Mouse (Mus musculus): Measurements from ENCODE around the gene Nr4a3. TPM values are rescaled to one million over a fixed set of nuclear protein-coding genes. Genes with fewer than 3 reads are reported as not detected.

Gene Nr4a3
- 2.2 and 3.9 TPM in 2 replicates for polyA plus RNA-seq (2012; rRNA removed)

- WGBS, result under 1% methylated on average over 44 of the region's 54 CpGs
- H3K27ac ChIP-seq (ENCODE audit: insufficient read depth, low read depth, low read length), result peak within 1 kb of the TSS; percentile 42
- TF ChIP-seq POLR2A (IDR thresholded peaks at IDR 0.05; ENCODE audit: low read depth, low read length) (no peak), CTCF (IDR thresholded peaks at IDR 0.05; ENCODE audit: extremely low read depth, insufficient read length, insufficient replicate concordance, low read depth, low read length) (no peak)
- peaks cover 8% of the 10 kb centered on the region for H3K4me1 ChIP-seq (ENCODE audit: control insufficient read depth, insufficient read depth, insufficient read length, low read length)
- H3K36me3 ChIP-seq (ENCODE audit: control insufficient read depth, insufficient read depth, low read length), result no peaks in the 10 kb centered on the region
- H3K4me3 ChIP-seq (ENCODE audit: low read depth, low read length), result peak within 1 kb of the TSS; percentile 72
- peaks cover 41% of the 10 kb centered on the region for H3K27me3 ChIP-seq (ENCODE audit: control insufficient read depth, insufficient read depth, low read length)
Measured at GRCm38 (mm10) chr4:48044491-48045211, at the start of gene Nr4a3. Gene Nr4a3 (plus strand): TSS chr4:48045153.

GRCm38 (mm10) chr4:48002969-48003368, 42.0 kb upstream of the Nr4a3 start:
- TF ChIP-seq CTCF (IDR thresholded peaks at IDR 0.05; ENCODE audit: extremely low read depth, insufficient read length, insufficient replicate concordance, low read depth, low read length), result no peak
- no peak for TF ChIP-seq POLR2A (IDR thresholded peaks at IDR 0.05; ENCODE audit: low read depth, low read length)
- WGBS, result 84% methylated on average over 4 of the region's 4 CpGs
- no peak overlapping the region for H3K27ac ChIP-seq (ENCODE audit: insufficient read depth, low read depth, low read length)
- no peak overlapping the region for H3K4me3 ChIP-seq (ENCODE audit: low read depth, low read length)
- no peaks in the 10 kb centered on the region for H3K4me1 ChIP-seq (ENCODE audit: control insufficient read depth, insufficient read depth, insufficient read length, low read length)
- no peaks in the 10 kb centered on the region; the same call in 1 of the 2 replicates for H3K27me3 ChIP-seq (ENCODE audit: control insufficient read depth, insufficient read depth, low read length)
- no peaks in the 10 kb centered on the region for H3K36me3 ChIP-seq (ENCODE audit: control insufficient read depth, insufficient read depth, low read length)

GRCm38 (mm10) chr4:48003456-48003855, 41.5 kb upstream of the Nr4a3 start:
- no peaks in the 10 kb centered on the region for H3K36me3 ChIP-seq (ENCODE audit: control insufficient read depth, insufficient read depth, low read length)
- no peaks in the 10 kb centered on the region for H3K4me1 ChIP-seq (ENCODE audit: control insufficient read depth, insufficient read depth, insufficient read length, low read length)
- TF ChIP-seq CTCF (IDR thresholded peaks at IDR 0.05; ENCODE audit: extremely low read depth, insufficient read length, insufficient replicate concordance, low read depth, low read length) (no peak), POLR2A (IDR thresholded peaks at IDR 0.05; ENCODE audit: low read depth, low read length) (no peak)
- H3K4me3 ChIP-seq (ENCODE audit: low read depth, low read length), result no peak overlapping the region
- H3K27me3 ChIP-seq (ENCODE audit: control insufficient read depth, insufficient read depth, low read length), result no peaks in the 10 kb centered on the region; the same call in 1 of the 2 replicates
- H3K27ac ChIP-seq (ENCODE audit: insufficient read depth, low read depth, low read length), result no peak overlapping the region
- WGBS, result 86% methylated on average over 3 of the region's 3 CpGs

GRCm38 (mm10) chr4:48006355-48006754, 38.6 kb upstream of the Nr4a3 start:
- no peaks in the 10 kb centered on the region for H3K27me3 ChIP-seq (ENCODE audit: control insufficient read depth, insufficient read depth, low read length)
- WGBS, result 86% methylated on average over 3 of the region's 3 CpGs
- H3K36me3 ChIP-seq (ENCODE audit: control insufficient read depth, insufficient read depth, low read length), result no peaks in the 10 kb centered on the region
- no peak for TF ChIP-seq POLR2A (IDR thresholded peaks at IDR 0.05; ENCODE audit: low read depth, low read length)
- no peak overlapping the region for H3K27ac ChIP-seq (ENCODE audit: insufficient read depth, low read depth, low read length)
- H3K4me3 ChIP-seq (ENCODE audit: low read depth, low read length), result no peak overlapping the region
- H3K4me1 ChIP-seq (ENCODE audit: control insufficient read depth, insufficient read depth, insufficient read length, low read length), result no peaks in the 10 kb centered on the region

GRCm38 (mm10) chr4:48012209-48012608, 32.7 kb upstream of the Nr4a3 start:
- TF ChIP-seq CTCF (IDR thresholded peaks at IDR 0.05; ENCODE audit: extremely low read depth, insufficient read length, insufficient replicate concordance, low read depth, low read length) (no peak), POLR2A (IDR thresholded peaks at IDR 0.05; ENCODE audit: low read depth, low read length) (no peak)
- H3K4me3 ChIP-seq (ENCODE audit: low read depth, low read length), result no peak overlapping the region
- no peak overlapping the region for H3K27ac ChIP-seq (ENCODE audit: insufficient read depth, low read depth, low read length)
- H3K36me3 ChIP-seq (ENCODE audit: control insufficient read depth, insufficient read depth, low read length), result no peaks in the 10 kb centered on the region
- no peaks in the 10 kb centered on the region for H3K4me1 ChIP-seq (ENCODE audit: control insufficient read depth, insufficient read depth, insufficient read length, low read length)
- WGBS, result 72% methylated on average over 3 of the region's 3 CpGs
- no peaks in the 10 kb centered on the region for H3K27me3 ChIP-seq (ENCODE audit: control insufficient read depth, insufficient read depth, low read length)

- H3K4me3 ChIP-seq (ENCODE audit: low read depth, low read length), result no peak overlapping the region
- no peaks in the 10 kb centered on the region for H3K36me3 ChIP-seq (ENCODE audit: control insufficient read depth, insufficient read depth, low read length)
- TF ChIP-seq POLR2A (IDR thresholded peaks at IDR 0.05; ENCODE audit: low read depth, low read length), result no peak
- TF ChIP-seq CTCF (IDR thresholded peaks at IDR 0.05; ENCODE audit: extremely low read depth, insufficient read length, insufficient replicate concordance, low read depth, low read length), result no peak
- 22% methylated on average over 3 of the region's 3 CpGs for WGBS
- H3K4me1 ChIP-seq (ENCODE audit: control insufficient read depth, insufficient read depth, insufficient read length, low read length), result no peaks in the 10 kb centered on the region
- no peak overlapping the region for H3K27ac ChIP-seq (ENCODE audit: insufficient read depth, low read depth, low read length)
- no peaks in the 10 kb centered on the region for H3K27me3 ChIP-seq (ENCODE audit: control insufficient read depth, insufficient read depth, low read length)
Measured at GRCm38 (mm10) chr4:48022966-48023365, 22.0 kb upstream of the Nr4a3 start.

- no peaks in the 10 kb centered on the region for H3K4me1 ChIP-seq (ENCODE audit: control insufficient read depth, insufficient read depth, insufficient read length, low read length)
- TF ChIP-seq POLR2A (IDR thresholded peaks at IDR 0.05; ENCODE audit: low read depth, low read length) (no peak), CTCF (IDR thresholded peaks at IDR 0.05; ENCODE audit: extremely low read depth, insufficient read length, insufficient replicate concordance, low read depth, low read length) (peak; percentile 27; the same call in 1 of the 2 replicates)
- H3K4me3 ChIP-seq (ENCODE audit: low read depth, low read length), result no peak overlapping the region
- no peaks in the 10 kb centered on the region for H3K36me3 ChIP-seq (ENCODE audit: control insufficient read depth, insufficient read depth, low read length)
- no peaks in the 10 kb centered on the region for H3K27me3 ChIP-seq (ENCODE audit: control insufficient read depth, insufficient read depth, low read length)
- 78% methylated on average over 24 of the region's 24 CpGs for WGBS
- H3K27ac ChIP-seq (ENCODE audit: insufficient read depth, low read depth, low read length), result no peak overlapping the region
Measured at GRCm38 (mm10) chr4:48029652-48030051, 15.3 kb upstream of the Nr4a3 start.

Data from small intestine, adult 2 months (tissue).